Mouse (Mus musculus) liver, embryonic 14.5 days (tissue): ENCODE measurements at regions not wholly inside any gene's neighbourhood (a gene's known extent, or its start where the extent isn't known, plus 50 kb on each side); places are given as distances from the start of the nearest gene placed in this dataset.
A peak's percentile ranks its signal among the peaks of the same experiment; 100 is the strongest.

Experiments
- ATAC-seq: fragments of 200-750 bp; cut with Nextera tagmentation; 2 replicates; pipeline ENCODE4 v1.8.0; 2017; ENCODE audit warnings: moderate number of reproducible peaks, mild to moderate bottlenecking, moderate library complexity; ENCODE audit not compliant: insufficient read depth
- DNase-seq, 3 experiments: peaks; one replicate each; pipeline ENCODE4 v3.0.0-alpha.2; 2012 to 2013; ENCODE audit warnings: low read depth in 3 of 3, low spot score in 3 of 3
- H3K27ac ChIP-seq: fragments of 300-500 bp; sonication (generic); 2 replicates; pipeline ENCODE4 v1.5.1; 2014; ENCODE audit warnings: moderate library complexity, mild to moderate bottlenecking, control low read depth, inconsistent platforms
- H3K27me3 ChIP-seq: fragments of 300-500 bp; sonication (generic); 2 replicates; pipeline ENCODE4 v1.6.1; 2014; ENCODE audit warnings: mild to moderate bottlenecking, low read length, moderate library complexity; ENCODE audit not compliant: control insufficient read depth, insufficient read depth
- H3K36me3 ChIP-seq: fragments of 300-500 bp; sonication (generic); replicated peaks from 2 replicates; pipeline ENCODE4 v1.6.1; 2014; ENCODE audit warnings: low read depth; ENCODE audit not compliant: control insufficient read depth, insufficient read depth
- H3K4me1 ChIP-seq, 2 experiments: fragments of 200-500 bp in 1 of 2; fragments of 300-500 bp in 1 of 2; sonication (generic) in 1 of 2; replicated peaks; 2 replicates each; pipeline ENCODE4 v1.6.1; 2012 to 2014; ENCODE audit warnings: antibody characterized with exemption in 1 of 2, inconsistent platforms in 1 of 2, low read length in 1 of 2; ENCODE audit not compliant: control insufficient read depth in 2 of 2, insufficient read depth in 2 of 2
- H3K4me2 ChIP-seq: fragments of 300-500 bp; sonication (generic); 2 replicates; pipeline ENCODE4 v1.6.1; 2014; ENCODE audit warnings: low read depth, mild to moderate bottlenecking, control low read depth, moderate library complexity
- H3K4me3 ChIP-seq, 2 experiments: fragments of 200-500 bp in 1 of 2; fragments of 300-500 bp in 1 of 2; sonication (generic) in 1 of 2; 2 replicates each; pipeline ENCODE4 v1.5.1; 2012 to 2014; ENCODE audit warnings: low read depth in 2 of 2, low read length in 2 of 2, mild to moderate bottlenecking in 2 of 2, control low read depth in 1 of 2, inconsistent platforms in 1 of 2, moderate library complexity in 1 of 2; ENCODE audit not compliant: insufficient read depth in 1 of 2
- H3K9ac ChIP-seq: fragments of 300-500 bp; sonication (generic); replicated peaks from 2 replicates; pipeline ENCODE4 v1.6.1; 2014; ENCODE audit warnings: mild to moderate bottlenecking, control low read depth, moderate library complexity
- H3K9me3 ChIP-seq: fragments of 300-500 bp; sonication (generic); 2 replicates; pipeline ENCODE4 v1.6.1; 2016; ENCODE audit warnings: low read length, mixed read lengths; ENCODE audit not compliant: control insufficient read depth
- CTCF ChIP-seq: IDR thresholded peaks from 2 replicates; pipeline ENCODE4 v1.5.1; 2016; ENCODE audit warnings: antibody characterized with exemption, low read depth, control low read depth
- EP300 ChIP-seq: IDR thresholded peaks from 2 replicates; pipeline ENCODE4 v1.6.1; 2016; ENCODE audit warnings: antibody characterized with exemption, low read depth
- WGBS: fragments of 180-500 bp; shearing (Covaris S2); extraction: QIAGEN DNeasy Blood & Tissue Kit; methylation state at CpG from one replicate; pipeline ENCODE4 v1.1.7; 2014; ENCODE audit not compliant: insufficient replicate concordance; 5-methylcytosine and 5-hydroxymethylcytosine counted together

- Histone ChIP-seq H3K4me2 (no peak overlapping the region), H3K9me3 (no peaks in the 10 kb centered on the region), H3K36me3 (no peaks in the 10 kb centered on the region), H3K27me3 (no peaks in the 10 kb centered on the region), H3K9ac (no peak overlapping the region), H3K4me1 (no peaks in the 10 kb centered on the region), H3K27ac (no peak overlapping the region), H3K4me3 (no peak overlapping the region)
- DNase-seq (no peak), ATAC-seq (no peak)
- WGBS, result 58% methylated on average over 8 of the region's 8 CpGs
- TF ChIP-seq CTCF (no peak), EP300 (no peak)
Observed at GRCm38 (mm10) chr6:140843292-140843991, 114.4 kb downstream of the Gm11077 start.

GRCm38 (mm10) chr6:140847165-140847564 lies 118.1 kb downstream of the Gm11077 start:
- Histone ChIP-seq H3K4me2 (no peak overlapping the region), H3K4me1 (no peaks in the 10 kb centered on the region), H3K36me3 (no peaks in the 10 kb centered on the region), H3K27ac (no peak overlapping the region), H3K4me3 (no peak overlapping the region), H3K27me3 (no peaks in the 10 kb centered on the region), H3K9me3 (no peaks in the 10 kb centered on the region), H3K9ac (no peak overlapping the region)
- no peak for DNase-seq
- ATAC-seq, result no peak
- 47% methylated on average over 3 of the region's 3 CpGs for WGBS
- TF ChIP-seq EP300, result no peak
- no peak for TF ChIP-seq CTCF

- 60% methylated on average over 5 of the region's 5 CpGs for WGBS
- no peak for DNase-seq
- Histone ChIP-seq H3K4me3 (no peak overlapping the region), H3K9ac (no peak overlapping the region), H3K9me3 (no peaks in the 10 kb centered on the region), H3K4me1 (no peaks in the 10 kb centered on the region), H3K27me3 (no peaks in the 10 kb centered on the region), H3K27ac (no peak overlapping the region), H3K36me3 (no peaks in the 10 kb centered on the region), H3K4me2 (no peak overlapping the region)
- no peak for ATAC-seq
- TF ChIP-seq EP300, result no peak
- no peak for TF ChIP-seq CTCF
Observed at GRCm38 (mm10) chr6:140852420-140852819, 123.3 kb downstream of the Gm11077 start.

GRCm38 (mm10) chr6:140853508-140853907 lies 124.4 kb downstream of the Gm11077 start:
- peak in 2 of 3 experiments; percentile 2 to 4 for DNase-seq
- no peaks in the 10 kb centered on the region for H3K27me3 ChIP-seq
- H3K27ac ChIP-seq, result no peak overlapping the region
- no peak for ATAC-seq
- H3K9me3 ChIP-seq, result no peaks in the 10 kb centered on the region
- no peaks in the 10 kb centered on the region for H3K36me3 ChIP-seq
- no peak overlapping the region for H3K4me2 ChIP-seq
- no peaks in the 10 kb centered on the region for H3K4me1 ChIP-seq
- WGBS, result 37% methylated on average over 5 of the region's 5 CpGs
- no peak for TF ChIP-seq EP300
- peak; percentile 53 for TF ChIP-seq CTCF
- no peak overlapping the region for H3K9ac ChIP-seq
- H3K4me3 ChIP-seq, result no peak overlapping the region

- WGBS, result 53% methylated on average over 6 of the region's 6 CpGs
- TF ChIP-seq CTCF (no peak), EP300 (no peak)
- no peak for DNase-seq
Observed at GRCm38 (mm10) chr6:140854691-140855090, 125.6 kb downstream of the Gm11077 start.

More at GRCm38 (mm10) chr6:140854691-140855090, 125.6 kb downstream of the Gm11077 start:
- Histone ChIP-seq H3K4me1 (no peaks in the 10 kb centered on the region), H3K36me3 (no peaks in the 10 kb centered on the region), H3K9me3 (no peaks in the 10 kb centered on the region), H3K9ac (no peak overlapping the region), H3K27me3 (no peaks in the 10 kb centered on the region), H3K4me3 (no peak overlapping the region), H3K4me2 (no peak overlapping the region), H3K27ac (no peak overlapping the region)
- ATAC-seq, result no peak
